Mouse (Mus musculus) CD4-positive, CD25-positive, alpha-beta regulatory T cell, adult 2 months (primary cell): ENCODE data around the gene Nr1h4.
"Not testable (repeated sequence)": the region's sequence is repeated elsewhere in the genome, so short reads cannot be mapped to it uniquely, and the experiment has no call there.

Source experiments
- DNase-seq: peaks from one replicate; pipeline ENCODE4 v3.0.0-alpha.2; 2012; ENCODE audit warnings: low read depth, low spot score

The Nr1h4 gene

GRCm38 (mm10) chr10:89532929-89533727 lies at the start of gene Nr1h4:
Gene Nr1h4 (minus strand): TSS chr10:89533585.
- DNase-seq: no peak

GRCm38 (mm10) chr10:89578801-89579200 lies 45.4 kb upstream of the Nr1h4 start:
- DNase-seq: no peak

- no peak for DNase-seq
Measured at GRCm38 (mm10) chr10:89577666-89578065, 44.3 kb upstream of the Nr1h4 start.

- no peak for DNase-seq
Measured at GRCm38 (mm10) chr10:89573421-89573820, 40.0 kb upstream of the Nr1h4 start.

- DNase-seq: no peak
Measured at GRCm38 (mm10) chr10:89572946-89573345, 39.6 kb upstream of the Nr1h4 start.

GRCm38 (mm10) chr10:89567391-89567790 lies 34.0 kb upstream of the Nr1h4 start:
- DNase-seq: no peak

- DNase-seq: no peak
Measured at GRCm38 (mm10) chr10:89565301-89566022, 32.1 kb upstream of the Nr1h4 start.

- no peak for DNase-seq
Measured at GRCm38 (mm10) chr10:89562113-89562512, 28.7 kb upstream of the Nr1h4 start.

GRCm38 (mm10) chr10:89559351-89559750 lies 26.0 kb upstream of the Nr1h4 start:
- DNase-seq: no peak

- not testable (repeated sequence) for DNase-seq
Measured at GRCm38 (mm10) chr10:89554885-89555284, 21.5 kb upstream of the Nr1h4 start.

- DNase-seq: not testable (repeated sequence)
Measured at GRCm38 (mm10) chr10:89553855-89554254, 20.5 kb upstream of the Nr1h4 start.

GRCm38 (mm10) chr10:89553015-89553414 lies 19.6 kb upstream of the Nr1h4 start:
- DNase-seq: no peak

GRCm38 (mm10) chr10:89551657-89552056 lies 18.3 kb upstream of the Nr1h4 start:
- DNase-seq: no peak

GRCm38 (mm10) chr10:89548028-89548427 lies 14.6 kb upstream of the Nr1h4 start:
- DNase-seq: no peak

GRCm38 (mm10) chr10:89546989-89547388 lies 13.6 kb upstream of the Nr1h4 start:
- DNase-seq: no peak

- no peak for DNase-seq
Measured at GRCm38 (mm10) chr10:89543867-89544266, 10.5 kb upstream of the Nr1h4 start.

- DNase-seq: no peak
Measured at GRCm38 (mm10) chr10:89542321-89542720, 8.9 kb upstream of the Nr1h4 start.

- no peak for DNase-seq
Measured at GRCm38 (mm10) chr10:89532451-89532850, 934 bp downstream of the Nr1h4 start.

- DNase-seq: no peak
Measured at GRCm38 (mm10) chr10:89531976-89532375, 1.4 kb downstream of the Nr1h4 start.

GRCm38 (mm10) chr10:89531194-89531634 lies 2.2 kb downstream of the Nr1h4 start:
- no peak for DNase-seq

- no peak for DNase-seq
Measured at GRCm38 (mm10) chr10:89527054-89527453, 6.3 kb downstream of the Nr1h4 start.

GRCm38 (mm10) chr10:89525823-89526222 lies 7.6 kb downstream of the Nr1h4 start:
- no peak for DNase-seq

GRCm38 (mm10) chr10:89522481-89522880 lies 10.9 kb downstream of the Nr1h4 start:
- DNase-seq: no peak
